Mouse (Mus musculus) cerebellum, adult 18-20 months (tissue): ENCODE results near the gene Cxcr4.

Experiments
- DNase-seq, 2 experiments: peaks; one replicate each; pipeline ENCODE4 v3.0.0; 2021

The Cxcr4 gene

GRCm38 (mm10) chr1:128567224-128568197, 24.6 kb downstream of the Cxcr4 start:
- DNase-seq: no peak

- no peak for DNase-seq
These were observed 28.2 kb downstream of the Cxcr4 start for GRCm38 (mm10) chr1:128563905-128564304.

- peak; percentile 3 for DNase-seq
These were observed 30.7 kb downstream of the Cxcr4 start for GRCm38 (mm10) chr1:128561325-128561874.

GRCm38 (mm10) chr1:128560452-128561324, 31.4 kb downstream of the Cxcr4 start:
- DNase-seq: no peak

GRCm38 (mm10) chr1:128557953-128558352, 34.1 kb downstream of the Cxcr4 start:
- no peak for DNase-seq

- no peak for DNase-seq
These were observed 39.5 kb downstream of the Cxcr4 start for GRCm38 (mm10) chr1:128552545-128552944.

- no peak for DNase-seq
These were observed 40.2 kb downstream of the Cxcr4 start for GRCm38 (mm10) chr1:128551743-128552397.

- DNase-seq: no peak
These were observed 42.7 kb downstream of the Cxcr4 start for GRCm38 (mm10) chr1:128549442-128549841.

- DNase-seq: no peak
These were observed 43.1 kb downstream of the Cxcr4 start for GRCm38 (mm10) chr1:128549007-128549406.

GRCm38 (mm10) chr1:128548220-128548998, 43.7 kb downstream of the Cxcr4 start:
- no peak for DNase-seq

- DNase-seq: no peak
These were observed 46.4 kb downstream of the Cxcr4 start for GRCm38 (mm10) chr1:128545672-128546071.

GRCm38 (mm10) chr1:128543137-128543536, 49.0 kb downstream of the Cxcr4 start:
- no peak for DNase-seq

- DNase-seq: no peak
These were observed 49.5 kb downstream of the Cxcr4 start for GRCm38 (mm10) chr1:128542555-128542954.

- DNase-seq: no peak
These were observed 51.9 kb downstream of the Cxcr4 start for GRCm38 (mm10) chr1:128540213-128540612.

GRCm38 (mm10) chr1:128539555-128539954, 52.5 kb downstream of the Cxcr4 start:
- no peak for DNase-seq
